Mouse (Mus musculus): ENCODE data around the gene Il16. TPM values are rescaled to one million over a fixed set of nuclear protein-coding genes. Genes with fewer than 3 reads are reported as not detected.

Il16 gene
- total and polyA plus RNA-seq, 2 experiments from 2014 or later = 0.85 to 0.99 TPM

DNA sequence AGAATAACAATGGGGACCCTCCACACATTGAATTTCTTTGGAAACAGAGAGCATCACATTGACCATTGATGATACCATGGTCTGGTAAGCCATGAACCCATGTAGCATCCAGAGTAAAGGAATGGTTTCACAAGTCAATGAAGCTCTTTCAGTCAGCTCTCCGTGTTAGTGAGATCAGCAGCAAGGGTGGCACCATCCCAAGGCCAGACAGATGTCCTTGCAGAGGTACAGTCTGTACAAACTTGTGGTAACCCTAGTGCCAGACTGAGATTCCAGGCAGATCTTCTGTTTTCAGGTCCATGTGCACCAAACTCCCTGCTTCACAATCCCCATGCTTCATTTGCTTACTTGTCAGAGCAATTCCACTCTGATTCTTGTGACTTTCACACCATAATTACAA is 121.5 kb downstream of the Il16 start:
- TF ChIP-seq CTCF (IDR thresholded peaks at IDR 0.05) = no peak
- no peaks in the 10 kb centered on the region for H3K4me1 ChIP-seq (ENCODE audit: insufficient read depth, low read length)
- H3K4me3 ChIP-seq (ENCODE audit: low read depth, low read length) = no peak overlapping the region
- no peak overlapping the region for H3K27ac ChIP-seq (ENCODE audit: low read depth, low read length)
- DNase-seq (ENCODE audit: low spot score) = no peak
- 89% methylated on average over 1 of the region's 1 CpGs for WGBS
- H3K9ac ChIP-seq (replicated peaks; ENCODE audit: low read length, poor library complexity, severe bottlenecking) = no peak overlapping the region
- no peaks in the 10 kb centered on the region for H3K36me3 ChIP-seq (ENCODE audit: insufficient read depth, low read length)
- no peak for ATAC-seq (ENCODE audit: low FRiP score)
- no peaks in the 10 kb centered on the region for H3K27me3 ChIP-seq (ENCODE audit: insufficient read depth, low read length)
- H3K4me2 ChIP-seq (ENCODE audit: low read depth, low read length, poor library complexity, severe bottlenecking) = no peak overlapping the region
- H3K9me3 ChIP-seq (ENCODE audit: low read length) = no peaks in the 10 kb centered on the region

DNA sequence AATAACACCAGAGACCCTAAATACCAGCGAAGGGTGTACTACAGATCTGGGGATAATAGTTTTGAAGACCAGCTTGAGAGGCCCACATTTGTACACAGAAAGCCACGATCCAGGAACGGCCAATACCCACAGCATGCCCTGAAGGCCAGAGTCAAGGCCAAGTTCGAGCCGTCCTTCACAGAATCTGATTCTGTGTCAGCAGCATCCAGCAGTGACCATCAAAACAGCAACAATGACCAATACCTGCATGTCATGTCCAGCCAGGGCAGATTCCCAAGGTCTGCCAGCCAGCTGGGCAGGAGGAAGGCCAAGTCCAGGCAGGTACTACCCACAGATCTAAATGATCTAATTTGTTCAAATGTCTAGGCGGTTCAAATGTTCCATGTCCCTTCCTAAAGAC is 122.9 kb downstream of the Il16 start:
- H3K36me3 ChIP-seq (ENCODE audit: insufficient read depth, low read length) = no peaks in the 10 kb centered on the region
- no peaks in the 10 kb centered on the region for H3K9me3 ChIP-seq (ENCODE audit: low read length)
- no peak overlapping the region for H3K9ac ChIP-seq (replicated peaks; ENCODE audit: low read length, poor library complexity, severe bottlenecking)
- H3K4me3 ChIP-seq (ENCODE audit: low read depth, low read length) = no peak overlapping the region
- H3K27me3 ChIP-seq (ENCODE audit: insufficient read depth, low read length) = no peaks in the 10 kb centered on the region
- H3K4me1 ChIP-seq (ENCODE audit: insufficient read depth, low read length) = no peaks in the 10 kb centered on the region
- 93% methylated on average over 6 of the region's 6 CpGs for WGBS
- H3K27ac ChIP-seq (ENCODE audit: low read depth, low read length) = no peak overlapping the region
- ATAC-seq (ENCODE audit: low FRiP score) (no peak), DNase-seq (ENCODE audit: low spot score) (no peak)
- no peak for TF ChIP-seq CTCF (IDR thresholded peaks at IDR 0.05)
- H3K4me2 ChIP-seq (ENCODE audit: low read depth, low read length, poor library complexity, severe bottlenecking) = no peak overlapping the region

DNA sequence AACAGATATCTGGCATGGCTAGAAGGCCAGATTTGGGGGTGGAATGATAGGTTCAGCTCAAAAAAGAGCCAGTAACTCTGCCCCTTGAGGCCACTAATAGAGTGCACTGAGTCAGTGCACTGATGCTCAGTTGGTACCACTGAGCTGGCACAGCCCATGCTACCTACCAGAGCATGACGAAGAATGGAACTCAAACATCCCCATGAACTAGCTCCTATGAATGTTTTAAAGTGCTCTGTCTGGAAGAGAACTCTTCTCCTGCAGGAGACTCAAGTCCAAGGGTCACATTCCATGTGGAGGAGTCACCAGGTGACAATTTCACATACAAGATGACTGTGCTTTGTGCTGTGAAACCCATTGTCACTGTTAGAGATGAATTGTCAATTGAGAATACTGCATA is 126.8 kb downstream of the Il16 start:
- Histone ChIP-seq H3K9ac (replicated peaks; ENCODE audit: low read length, poor library complexity, severe bottlenecking) (no peak overlapping the region), H3K9me3 (ENCODE audit: low read length) (no peaks in the 10 kb centered on the region), H3K4me3 (ENCODE audit: low read depth, low read length) (no peak overlapping the region), H3K27ac (ENCODE audit: low read depth, low read length) (no peak overlapping the region), H3K27me3 (ENCODE audit: insufficient read depth, low read length) (no peaks in the 10 kb centered on the region), H3K36me3 (ENCODE audit: insufficient read depth, low read length) (no peaks in the 10 kb centered on the region), H3K4me1 (ENCODE audit: insufficient read depth, low read length) (no peaks in the 10 kb centered on the region), H3K4me2 (ENCODE audit: low read depth, low read length, poor library complexity, severe bottlenecking) (no peak overlapping the region)
- no peak for TF ChIP-seq CTCF (IDR thresholded peaks at IDR 0.05)
- 93% methylated on average over 1 of the region's 1 CpGs for WGBS
- DNase-seq (ENCODE audit: low spot score) = no peak
- no peak for ATAC-seq (ENCODE audit: low FRiP score)

- Histone ChIP-seq H3K9ac (replicated peaks; ENCODE audit: low read length, poor library complexity, severe bottlenecking) (no peak overlapping the region), H3K4me3 (ENCODE audit: low read depth, low read length) (no peak overlapping the region), H3K27me3 (ENCODE audit: insufficient read depth, low read length) (no peaks in the 10 kb centered on the region), H3K9me3 (ENCODE audit: low read length) (no peaks in the 10 kb centered on the region), H3K27ac (ENCODE audit: low read depth, low read length) (no peak overlapping the region), H3K4me1 (ENCODE audit: insufficient read depth, low read length) (no peaks in the 10 kb centered on the region), H3K36me3 (ENCODE audit: insufficient read depth, low read length) (no peaks in the 10 kb centered on the region), H3K4me2 (ENCODE audit: low read depth, low read length, poor library complexity, severe bottlenecking) (no peak overlapping the region)
- DNase-seq (ENCODE audit: low spot score) (no peak), ATAC-seq (ENCODE audit: low FRiP score) (no peak)
- TF ChIP-seq CTCF (IDR thresholded peaks at IDR 0.05) = no peak
- 89% methylated on average over 3 of the region's 3 CpGs for WGBS
Measured at GRCm38 (mm10) chr7:83616268-83616667, 129.3 kb downstream of the Il16 start.

GRCm38 (mm10) chr7:83615815-83616214 is 129.7 kb downstream of the Il16 start:
- Histone ChIP-seq H3K27me3 (ENCODE audit: insufficient read depth, low read length) (no peaks in the 10 kb centered on the region), H3K36me3 (ENCODE audit: insufficient read depth, low read length) (no peaks in the 10 kb centered on the region), H3K4me1 (ENCODE audit: insufficient read depth, low read length) (no peaks in the 10 kb centered on the region), H3K4me2 (ENCODE audit: low read depth, low read length, poor library complexity, severe bottlenecking) (no peak overlapping the region), H3K9ac (replicated peaks; ENCODE audit: low read length, poor library complexity, severe bottlenecking) (no peak overlapping the region), H3K9me3 (ENCODE audit: low read length) (no peaks in the 10 kb centered on the region), H3K4me3 (ENCODE audit: low read depth, low read length) (no peak overlapping the region), H3K27ac (ENCODE audit: low read depth, low read length) (no peak overlapping the region)
- no peak for TF ChIP-seq CTCF (IDR thresholded peaks at IDR 0.05)
- 90% methylated on average over 8 of the region's 8 CpGs for WGBS
- DNase-seq (ENCODE audit: low spot score) (no peak), ATAC-seq (ENCODE audit: low FRiP score) (no peak)

DNA sequence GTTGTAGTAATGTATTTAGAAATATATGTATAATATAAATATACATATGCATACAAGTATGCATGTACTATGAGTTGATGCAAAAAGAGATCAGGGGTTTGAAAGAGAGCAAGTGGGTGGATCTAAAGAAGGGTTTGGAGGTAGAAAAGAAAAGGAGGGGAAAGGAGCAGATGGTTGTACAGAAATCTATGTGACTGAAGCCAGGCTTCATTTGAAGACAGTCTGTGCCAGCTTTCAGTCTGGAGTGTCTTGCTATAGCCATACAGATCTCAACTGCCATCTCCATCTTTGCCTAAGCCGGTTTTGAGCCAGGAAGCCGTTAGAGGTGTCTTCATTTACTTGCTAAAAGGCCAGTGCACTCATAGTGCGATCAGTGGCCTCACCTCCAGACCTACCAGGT is 130.3 kb downstream of the Il16 start:
- Histone ChIP-seq H3K4me1 (ENCODE audit: insufficient read depth, low read length) (no peaks in the 10 kb centered on the region), H3K9ac (replicated peaks; ENCODE audit: low read length, poor library complexity, severe bottlenecking) (no peak overlapping the region), H3K27ac (ENCODE audit: low read depth, low read length) (no peak overlapping the region), H3K4me3 (ENCODE audit: low read depth, low read length) (no peak overlapping the region), H3K36me3 (ENCODE audit: insufficient read depth, low read length) (no peaks in the 10 kb centered on the region), H3K4me2 (ENCODE audit: low read depth, low read length, poor library complexity, severe bottlenecking) (no peak overlapping the region), H3K27me3 (ENCODE audit: insufficient read depth, low read length) (no peaks in the 10 kb centered on the region), H3K9me3 (ENCODE audit: low read length) (no peaks in the 10 kb centered on the region)
- no peak for ATAC-seq (ENCODE audit: low FRiP score)
- DNase-seq (ENCODE audit: low spot score) = no peak
- 93% methylated on average over 3 of the region's 3 CpGs for WGBS
- no peak for TF ChIP-seq CTCF (IDR thresholded peaks at IDR 0.05)

All from midbrain, postnatal 0 days (tissue).